Mouse (Mus musculus) central nervous system, embryonic 11.5 days (tissue): ENCODE data around the gene Nps. TPM values are rescaled to one million over a fixed set of nuclear protein-coding genes. Genes with fewer than 3 reads are reported as not detected.

Experiments used
- polyA plus RNA-seq: library from polyadenylated mRNA; depleted of rRNA; stranded (reverse); fragments of >200 nt; gene quantifications from 2 replicates; pipeline ENCODE4 v1.2.3, GENCODE M21; 2012; rRNA removed

Nps gene
- polyA plus RNA-seq, result 0.06 and 0.12 TPM in 2 replicates

DNA sequence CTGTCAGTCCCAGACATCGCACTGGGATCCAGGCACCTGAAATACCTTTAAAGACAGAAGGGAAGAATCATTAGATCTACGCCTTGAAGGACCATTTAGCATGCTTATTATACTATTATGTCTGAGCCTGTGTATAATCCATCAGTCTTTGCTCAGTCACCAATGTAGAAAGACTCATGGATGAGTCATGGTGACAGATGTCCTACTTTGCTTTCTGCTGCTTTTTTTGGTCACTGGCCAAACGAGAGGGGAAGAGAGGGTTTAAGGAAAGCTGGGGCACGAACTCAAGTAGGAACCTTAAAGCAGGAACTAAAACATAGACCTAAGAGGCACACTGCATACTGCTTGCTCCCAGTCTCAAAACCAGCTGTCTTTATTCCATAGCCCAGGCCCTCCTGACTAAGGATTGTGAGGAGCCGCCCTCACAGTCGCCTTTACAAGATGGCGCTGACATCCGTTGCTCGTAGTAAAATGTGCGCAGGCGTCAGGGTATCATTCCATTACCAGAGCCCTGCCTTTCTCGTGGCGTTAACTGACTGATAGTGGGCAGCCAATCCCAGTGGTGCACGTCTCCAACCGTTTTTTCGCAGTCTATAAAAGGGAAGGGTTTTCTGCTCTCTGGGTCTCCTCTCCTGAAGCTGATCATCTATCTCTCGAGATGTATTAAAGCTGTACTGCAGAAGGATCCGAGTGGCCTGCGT lies at the start of gene Nps:
TSS of gene Nps (plus strand) at position 651 of the 701 bp plus-strand sequence.

Other genes starting within 250 kb of the Nps start
- gene Foxi2, start 151.6 kb downstream of the Nps start, polyA plus RNA-seq, result 0.07 and 0.08 TPM in 2 replicates